Mouse (Mus musculus): Measurements from ENCODE around the gene Scfd2. TPM values are rescaled to one million over a fixed set of nuclear protein-coding genes. Genes with fewer than 3 reads are reported as not detected.

Gene Scfd2
- 18.6 TPM for polyA plus RNA-seq (2015; fragmentation: Illumina TruSeq; extraction: RNeasy Lipid Tissue Mini Kit (QIAGEN cat#74804); ENCODE audit: low read depth, low replicate concordance)

DNA sequence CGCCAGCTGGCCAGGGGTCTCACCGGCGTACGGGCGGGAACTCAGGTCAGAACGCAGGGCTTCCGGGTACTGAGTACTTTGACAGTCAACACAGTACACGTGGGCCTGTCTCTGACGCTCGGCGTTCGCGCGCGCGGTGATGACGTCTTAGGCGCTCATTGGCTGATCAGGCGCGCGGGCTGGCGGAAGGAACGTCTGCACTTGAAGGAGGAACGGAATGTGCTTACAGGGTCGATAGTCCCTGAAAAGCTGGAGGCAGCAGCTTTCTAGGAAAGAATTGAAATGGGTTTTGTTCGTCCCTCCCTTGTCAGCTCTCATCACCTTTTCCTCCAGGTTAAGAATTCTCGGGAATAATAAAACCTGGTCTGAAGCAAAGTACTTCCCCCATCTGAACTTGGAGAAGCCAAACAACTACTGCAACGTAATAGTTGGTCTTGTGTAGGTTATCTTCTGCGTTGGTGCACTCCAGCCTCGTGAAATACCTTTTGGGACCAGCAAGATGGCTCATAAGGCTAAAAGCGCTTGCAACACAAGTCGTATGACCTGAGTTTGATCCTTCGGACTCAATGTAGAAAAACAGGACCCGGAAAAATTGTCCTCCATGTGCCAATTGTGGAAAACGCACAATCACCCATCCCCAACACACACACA lies at the start of gene Scfd2:
Gene Scfd2, minus strand, starts transcription at position 130 of the 651 bp plus-strand sequence.

DNA sequence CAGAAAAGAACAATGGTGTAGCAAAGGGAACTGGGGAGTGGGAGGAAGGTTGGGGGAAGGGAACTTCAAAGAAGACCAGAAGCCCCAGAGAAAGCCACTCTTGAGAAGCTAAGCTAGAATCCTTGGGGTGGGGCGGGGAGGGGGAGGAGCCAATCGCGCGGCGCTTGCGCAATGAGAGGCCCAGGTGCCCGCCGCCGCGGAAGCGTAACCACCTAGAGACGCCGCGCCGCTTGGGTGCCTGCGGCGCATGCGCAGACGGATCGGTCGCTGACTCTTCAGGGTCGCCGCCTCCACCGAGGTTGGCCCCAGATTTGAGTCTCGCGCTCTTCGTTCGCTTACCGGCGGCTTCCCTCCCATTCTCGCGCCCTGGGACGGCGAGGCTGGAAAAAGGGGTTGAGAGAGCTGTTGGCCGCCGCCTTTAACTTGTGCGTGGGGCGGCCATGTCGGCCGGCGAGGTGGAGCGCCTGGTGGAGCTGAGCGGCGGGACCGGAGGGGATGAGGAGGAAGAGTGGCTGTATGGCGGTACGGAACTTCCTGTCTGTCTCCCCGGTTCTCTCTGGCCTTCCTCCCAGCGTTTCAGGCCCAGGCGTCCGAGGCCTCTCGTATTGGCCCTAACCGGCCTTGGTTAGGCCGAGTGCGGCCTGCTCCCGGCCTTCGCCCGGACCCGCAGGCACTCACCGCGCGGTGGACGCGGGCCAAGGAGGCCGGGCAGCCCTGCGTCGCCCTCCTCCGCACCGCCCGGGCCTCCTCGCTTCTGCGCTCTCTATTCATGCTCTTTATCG lies 3.9 kb upstream of the Scfd2 start, which contains the start of gene Fip1l1:
Gene Fip1l1, plus strand, starts transcription at position 210 of the 782 bp plus-strand sequence.

DNA sequence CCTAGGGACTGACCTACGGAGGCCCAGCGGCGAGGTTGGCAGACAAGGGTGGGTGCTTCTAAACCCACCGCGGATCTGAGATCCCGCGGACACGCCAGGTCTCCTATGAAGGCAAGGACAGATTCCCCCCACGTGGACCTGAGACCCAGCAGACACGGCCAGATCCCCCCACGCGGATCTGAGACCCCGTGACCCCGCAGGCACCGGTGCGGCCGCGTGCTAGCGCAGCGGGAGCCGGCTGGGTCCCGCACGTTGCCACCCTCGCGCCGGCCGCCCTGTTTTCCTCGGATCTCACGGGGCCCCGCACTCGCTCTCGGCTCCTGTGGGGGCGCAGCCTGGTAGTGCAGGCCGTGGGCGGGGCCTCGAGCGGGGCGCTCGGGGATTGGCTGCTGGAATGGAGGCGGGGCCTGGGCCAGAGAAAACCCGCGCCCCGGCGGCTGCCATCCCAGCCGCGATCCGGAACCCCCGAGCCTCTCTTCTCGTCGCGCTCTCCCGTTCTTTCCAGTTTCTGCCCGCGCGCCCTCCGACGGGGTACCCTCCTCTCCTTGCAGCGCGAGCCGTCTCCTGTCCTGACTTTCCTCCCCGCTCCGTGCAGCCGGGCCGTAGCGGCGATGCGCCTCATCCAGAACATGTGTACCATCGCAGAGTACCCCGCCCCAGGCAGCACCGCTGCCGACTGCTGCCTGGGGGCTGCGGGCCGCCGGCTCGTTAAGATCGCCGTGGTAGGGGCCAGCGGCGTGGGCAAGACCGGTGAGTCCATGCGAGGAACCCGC lies 336.5 kb downstream of the Scfd2 start, which contains the start of gene Rasl11b:
Gene Rasl11b, plus strand, starts transcription at position 446 of the 773 bp plus-strand sequence.

Other genes starting within 250 kb of the Scfd2 start
- gene Fip1l1, start 3.7 kb upstream of the Scfd2 start, polyA plus RNA-seq (2015; fragmentation: Illumina TruSeq; extraction: RNeasy Lipid Tissue Mini Kit (QIAGEN cat#74804); ENCODE audit: low read depth, low replicate concordance): 39.4 TPM
- 26.2 TPM for gene Lnx1, start 171.2 kb upstream of the Scfd2 start, polyA plus RNA-seq (2015; fragmentation: Illumina TruSeq; extraction: RNeasy Lipid Tissue Mini Kit (QIAGEN cat#74804); ENCODE audit: low read depth, low replicate concordance)

Measured in brain, adult 10 weeks (tissue).